Mouse (Mus musculus): ENCODE measurements at regions not wholly inside any gene's neighbourhood (a gene's known extent, or its start where the extent isn't known, plus 50 kb on each side); places are given as distances from the start of the nearest gene placed in this dataset.

- TF ChIP-seq CTCF (IDR thresholded peaks at IDR 0.05; ENCODE audit: low read depth, low read length): no peak
- no peak for TF ChIP-seq POLR2A (IDR thresholded peaks at IDR 0.05; ENCODE audit: borderline replicate concordance, low read depth, low read length)
These were observed 110.4 kb downstream of the Avpr1a start for GRCm38 (mm10) chr10:122558660-122559059.

Data from bone marrow macrophage, adult 2 months (primary cell).